Mouse (Mus musculus) CH12F3 (cell line): ENCODE measurements around the gene Cant1.

Experiments
- in situ Hi-C: fragments of 300-500 bp; cut with MboI; formaldehyde crosslinking; loops from 2 replicates; pipeline ENCODE4 v1.14.3; 2020; ENCODE audit warnings: low sequenced_read_pairs

Gene Cant1

GRCm38 (mm10) chr11:118430291-118430885, 11.5 kb upstream of the Cant1 start:
- in situ Hi-C loops = no loop called here

GRCm38 (mm10) chr11:118428944-118429709, 10.2 kb upstream of the Cant1 start:
- in situ Hi-C loops = no loop called here

- in situ Hi-C loops = no loop called here
Observed at GRCm38 (mm10) chr11:118428460-118428868, 9.6 kb upstream of the Cant1 start.

GRCm38 (mm10) chr11:118427986-118428385, 9.1 kb upstream of the Cant1 start, which contains the start of gene C1qtnf1:
C1qtnf1 (plus strand) TSS chr11:118428203.
- in situ Hi-C loops = no loop called here

- in situ Hi-C loops = no loop called here
Observed at GRCm38 (mm10) chr11:118427266-118427779, 8.4 kb upstream of the Cant1 start.

GRCm38 (mm10) chr11:118426765-118427164, 7.9 kb upstream of the Cant1 start:
- in situ Hi-C loops = no loop called here

GRCm38 (mm10) chr11:118424621-118425335, 5.9 kb upstream of the Cant1 start:
- in situ Hi-C loops = no loop called here

GRCm38 (mm10) chr11:118423266-118423971, 4.5 kb upstream of the Cant1 start:
- in situ Hi-C loops = no loop called here

GRCm38 (mm10) chr11:118420261-118420660, 1.4 kb upstream of the Cant1 start:
- in situ Hi-C loops = no loop called here

GRCm38 (mm10) chr11:118418442-118418833, 448 bp downstream of the Cant1 start:
- in situ Hi-C loops = no loop called here

GRCm38 (mm10) chr11:118417496-118417895, 1.4 kb downstream of the Cant1 start:
- in situ Hi-C loops = no loop called here

- in situ Hi-C loops = no loop called here
Observed at GRCm38 (mm10) chr11:118416046-118416445, 2.8 kb downstream of the Cant1 start.

GRCm38 (mm10) chr11:118415630-118416029, 3.3 kb downstream of the Cant1 start:
- in situ Hi-C loops = no loop called here

- in situ Hi-C loops = no loop called here
Observed at GRCm38 (mm10) chr11:118414270-118414669, 4.6 kb downstream of the Cant1 start.

- in situ Hi-C loops = no loop called here
Observed at GRCm38 (mm10) chr11:118413055-118413454, 5.8 kb downstream of the Cant1 start.

- in situ Hi-C loops = no loop called here
Observed at GRCm38 (mm10) chr11:118412601-118413000, 6.3 kb downstream of the Cant1 start.

GRCm38 (mm10) chr11:118411271-118411670, 7.6 kb downstream of the Cant1 start:
- in situ Hi-C loops = no loop called here

- in situ Hi-C loops = no loop called here
Observed at GRCm38 (mm10) chr11:118410479-118410878, 8.4 kb downstream of the Cant1 start.

- in situ Hi-C loops = no loop called here
Observed at GRCm38 (mm10) chr11:118410073-118410444, 8.8 kb downstream of the Cant1 start.

- in situ Hi-C loops = no loop called here
Observed at GRCm38 (mm10) chr11:118409106-118410072, 9.5 kb downstream of the Cant1 start.
